Mouse (Mus musculus): ENCODE data around the gene Tigit. TPM values are rescaled to one million over a fixed set of nuclear protein-coding genes. Genes with fewer than 3 reads are reported as not detected.

Tigit gene
- polyA plus RNA-seq, 1 experiment from 2014 or later = not detected

DNA sequence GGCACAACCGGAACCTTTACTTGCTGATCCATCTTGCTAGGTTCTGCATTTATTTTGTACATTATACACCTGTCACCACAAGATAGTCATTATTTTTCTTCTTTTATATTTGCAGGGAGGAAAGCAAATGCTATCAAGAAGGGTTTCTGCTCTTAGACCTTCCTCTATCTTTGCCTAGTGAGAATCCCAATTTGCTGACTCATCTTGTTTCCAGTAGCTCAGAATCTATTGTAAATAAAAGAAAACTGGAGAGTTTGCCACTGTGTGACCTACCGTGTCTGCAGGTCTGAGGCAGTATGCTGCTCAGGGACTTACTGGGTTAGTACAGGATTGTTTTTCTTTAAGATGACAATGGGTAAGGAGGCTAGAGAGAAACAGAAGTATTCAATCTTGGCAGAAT lies 24.0 kb upstream of the Tigit start:
- WGBS (ENCODE audit: insufficient replicate concordance) = 55% methylated on average over 2 of the region's 2 CpGs
- Histone ChIP-seq H3K4me1 (ENCODE audit: control insufficient read depth, low read depth, low read length) (no peaks in the 10 kb centered on the region), H3K4me3 (ENCODE audit: low read depth, low read length) (no peak overlapping the region), H3K4me2 (ENCODE audit: low read depth, low read length) (no peak overlapping the region), H3K27me3 (ENCODE audit: control insufficient read depth, insufficient read depth, low read depth, low read length) (no peaks in the 10 kb centered on the region), H3K9ac (ENCODE audit: low read depth, low read length) (no peak overlapping the region), H3K27ac (ENCODE audit: low read length) (no peak overlapping the region), H3K36me3 (ENCODE audit: control insufficient read depth, insufficient read depth) (no peaks in the 10 kb centered on the region), H3K9me3 (replicated peaks; ENCODE audit: control insufficient read depth, low read length) (no peaks in the 10 kb centered on the region)
- no peak for ATAC-seq (ENCODE audit: low read depth)

DNA sequence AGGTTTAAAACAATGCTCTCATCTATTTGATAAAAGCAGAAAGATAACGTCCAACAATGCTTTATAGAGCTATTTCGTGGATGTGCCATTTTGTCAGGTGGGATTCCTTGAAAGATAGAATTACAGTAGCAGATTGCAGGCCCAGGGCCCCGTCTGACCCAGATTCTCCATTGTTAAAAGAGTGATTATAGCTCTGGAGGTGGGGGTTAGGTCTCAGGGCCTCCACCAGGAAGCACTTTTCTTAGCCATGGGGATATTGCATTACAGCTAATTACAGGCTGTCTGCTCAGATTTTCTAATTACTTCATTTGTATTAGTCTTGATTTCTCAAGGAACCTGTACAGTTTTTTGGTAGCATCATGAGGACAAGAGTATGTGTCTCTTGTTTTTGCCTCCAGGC lies 10.5 kb upstream of the Tigit start:
- 50% methylated on average over 3 of the region's 3 CpGs for WGBS (ENCODE audit: insufficient replicate concordance)

DNA sequence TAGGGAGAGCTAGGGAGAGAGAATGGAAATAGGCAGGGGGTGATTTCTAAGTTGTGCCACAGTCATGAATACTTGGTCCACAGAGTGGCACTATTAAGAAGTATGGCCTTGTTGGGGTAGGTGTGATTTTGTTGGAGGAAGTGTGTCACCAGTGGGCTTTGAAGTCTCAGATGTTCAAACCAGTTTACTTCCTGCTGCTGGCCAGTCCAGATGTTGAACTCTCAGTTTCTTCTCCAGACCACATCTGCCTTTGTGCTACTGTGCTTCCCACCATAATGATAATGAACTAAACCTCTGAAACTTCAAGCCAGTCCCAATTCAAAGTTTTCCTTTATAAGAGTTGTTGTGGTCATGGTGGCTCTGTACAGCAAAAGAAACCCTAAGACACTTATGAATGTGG lies 8.8 kb upstream of the Tigit start:
- H3K36me3 ChIP-seq (ENCODE audit: control insufficient read depth, insufficient read depth) = no peaks in the 10 kb centered on the region
- no peaks in the 10 kb centered on the region for H3K4me1 ChIP-seq (ENCODE audit: control insufficient read depth, low read depth, low read length)
- no peak overlapping the region for H3K4me2 ChIP-seq (ENCODE audit: low read depth, low read length)
- no peaks in the 10 kb centered on the region for H3K9me3 ChIP-seq (replicated peaks; ENCODE audit: control insufficient read depth, low read length)
- no peak for ATAC-seq (ENCODE audit: low read depth)
- H3K4me3 ChIP-seq (ENCODE audit: low read depth, low read length) = no peak overlapping the region
- no peak overlapping the region for H3K27ac ChIP-seq (ENCODE audit: low read length)
- no peak overlapping the region for H3K9ac ChIP-seq (ENCODE audit: low read depth, low read length)
- H3K27me3 ChIP-seq (ENCODE audit: control insufficient read depth, insufficient read depth, low read depth, low read length) = no peaks in the 10 kb centered on the region

More for the DNA sequence above, 10.5 kb upstream of the Tigit start:
- H3K9ac ChIP-seq (ENCODE audit: low read depth, low read length) = no peak overlapping the region
- no peak overlapping the region for H3K4me3 ChIP-seq (ENCODE audit: low read depth, low read length)
- no peaks in the 10 kb centered on the region for H3K9me3 ChIP-seq (replicated peaks; ENCODE audit: control insufficient read depth, low read length)
- H3K4me2 ChIP-seq (ENCODE audit: low read depth, low read length) = no peak overlapping the region
- no peaks in the 10 kb centered on the region for H3K4me1 ChIP-seq (ENCODE audit: control insufficient read depth, low read depth, low read length)
- no peaks in the 10 kb centered on the region for H3K27me3 ChIP-seq (ENCODE audit: control insufficient read depth, insufficient read depth, low read depth, low read length)
- H3K36me3 ChIP-seq (ENCODE audit: control insufficient read depth, insufficient read depth) = no peaks in the 10 kb centered on the region
- H3K27ac ChIP-seq (ENCODE audit: low read length) = no peak overlapping the region
- ATAC-seq (ENCODE audit: low read depth) = no peak

DNA sequence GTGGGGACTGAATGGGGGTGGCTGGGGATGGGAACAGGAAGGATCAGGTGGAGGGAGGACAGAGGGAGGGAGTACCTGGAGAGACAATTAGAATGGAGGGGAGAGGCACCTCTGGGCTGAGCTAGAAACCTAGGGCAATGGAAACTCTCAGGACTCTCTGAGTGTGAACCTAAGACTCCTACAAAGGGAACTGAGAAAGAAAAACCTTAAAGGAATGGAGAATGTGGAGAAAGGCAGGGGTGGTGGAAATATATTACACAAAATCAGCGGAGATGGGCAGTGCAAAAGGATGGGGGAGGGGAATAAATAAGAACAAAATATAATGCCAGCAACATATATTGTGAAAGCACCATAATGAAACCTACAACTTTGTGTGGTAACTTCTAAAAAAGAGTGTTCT lies 8.0 kb upstream of the Tigit start:
- Histone ChIP-seq H3K27me3 (ENCODE audit: control insufficient read depth, insufficient read depth, low read depth, low read length) (no peaks in the 10 kb centered on the region), H3K4me2 (ENCODE audit: low read depth, low read length) (no peak overlapping the region), H3K27ac (ENCODE audit: low read length) (no peak overlapping the region), H3K9me3 (replicated peaks; ENCODE audit: control insufficient read depth, low read length) (no peaks in the 10 kb centered on the region), H3K4me3 (ENCODE audit: low read depth, low read length) (no peak overlapping the region), H3K4me1 (ENCODE audit: control insufficient read depth, low read depth, low read length) (no peaks in the 10 kb centered on the region), H3K36me3 (ENCODE audit: control insufficient read depth, insufficient read depth) (no peaks in the 10 kb centered on the region), H3K9ac (ENCODE audit: low read depth, low read length) (no peak overlapping the region)
- 77% methylated on average over 1 of the region's 1 CpGs for WGBS (ENCODE audit: insufficient replicate concordance)
- ATAC-seq (ENCODE audit: low read depth) = no peak

DNA sequence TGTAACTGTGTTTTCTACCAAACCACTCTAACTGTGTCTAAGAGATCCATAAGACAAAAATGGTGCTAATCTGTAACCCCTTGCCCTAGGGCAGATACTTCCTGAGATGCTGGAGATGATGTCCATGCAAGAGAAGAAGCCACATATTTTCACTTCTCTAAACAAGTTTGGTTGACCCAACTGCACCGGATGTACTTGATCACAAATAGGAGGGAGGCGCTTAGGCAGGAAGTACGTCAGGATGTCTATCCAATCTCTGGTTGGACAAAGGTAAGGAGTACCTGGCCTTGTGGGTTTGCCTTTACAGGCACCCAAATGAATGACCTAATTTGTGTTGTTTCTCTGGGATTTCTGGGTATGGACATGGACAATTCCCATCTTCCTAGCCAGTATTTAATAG lies 4.3 kb upstream of the Tigit start:
- Histone ChIP-seq H3K4me1 (ENCODE audit: control insufficient read depth, low read depth, low read length) (no peaks in the 10 kb centered on the region), H3K27ac (ENCODE audit: low read length) (no peak overlapping the region), H3K36me3 (ENCODE audit: control insufficient read depth, insufficient read depth) (no peaks in the 10 kb centered on the region), H3K9me3 (replicated peaks; ENCODE audit: control insufficient read depth, low read length) (no peaks in the 10 kb centered on the region), H3K27me3 (ENCODE audit: control insufficient read depth, insufficient read depth, low read depth, low read length) (no peaks in the 10 kb centered on the region), H3K4me2 (ENCODE audit: low read depth, low read length) (no peak overlapping the region), H3K4me3 (ENCODE audit: low read depth, low read length) (no peak overlapping the region), H3K9ac (ENCODE audit: low read depth, low read length) (no peak overlapping the region)
- WGBS (ENCODE audit: insufficient replicate concordance) = 70% methylated on average over 3 of the region's 3 CpGs
- ATAC-seq (ENCODE audit: low read depth) = no peak

DNA sequence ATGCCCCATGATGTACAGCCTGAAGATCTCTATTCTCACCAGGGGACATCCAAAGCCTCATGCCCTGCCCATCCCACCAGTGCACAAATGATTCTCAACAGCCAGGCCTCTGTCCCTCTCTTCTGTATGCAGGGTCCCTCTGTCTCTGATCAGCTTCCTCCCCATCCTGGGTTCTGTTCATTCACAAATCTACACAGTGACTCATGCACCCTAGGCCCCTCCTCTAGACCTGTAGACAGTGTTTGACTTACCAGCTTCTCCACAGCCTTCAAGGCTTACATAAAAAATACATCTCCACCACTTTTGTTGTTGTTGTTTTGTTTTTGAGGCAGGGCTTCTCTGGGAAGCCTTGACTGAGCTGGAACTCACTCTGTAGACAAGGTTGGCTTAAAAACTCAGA lies 915 bp upstream of the Tigit start:
- ATAC-seq (ENCODE audit: low read depth) = no peak
- H3K9ac ChIP-seq (ENCODE audit: low read depth, low read length) = no peak overlapping the region
- H3K27ac ChIP-seq (ENCODE audit: low read length) = no peak overlapping the region
- no peaks in the 10 kb centered on the region for H3K4me1 ChIP-seq (ENCODE audit: control insufficient read depth, low read depth, low read length)
- no peak overlapping the region for H3K4me3 ChIP-seq (ENCODE audit: low read depth, low read length)
- no peaks in the 10 kb centered on the region for H3K36me3 ChIP-seq (ENCODE audit: control insufficient read depth, insufficient read depth)
- no peak overlapping the region for H3K4me2 ChIP-seq (ENCODE audit: low read depth, low read length)
- no peaks in the 10 kb centered on the region for H3K9me3 ChIP-seq (replicated peaks; ENCODE audit: control insufficient read depth, low read length)
- no peaks in the 10 kb centered on the region for H3K27me3 ChIP-seq (ENCODE audit: control insufficient read depth, insufficient read depth, low read depth, low read length)

DNA sequence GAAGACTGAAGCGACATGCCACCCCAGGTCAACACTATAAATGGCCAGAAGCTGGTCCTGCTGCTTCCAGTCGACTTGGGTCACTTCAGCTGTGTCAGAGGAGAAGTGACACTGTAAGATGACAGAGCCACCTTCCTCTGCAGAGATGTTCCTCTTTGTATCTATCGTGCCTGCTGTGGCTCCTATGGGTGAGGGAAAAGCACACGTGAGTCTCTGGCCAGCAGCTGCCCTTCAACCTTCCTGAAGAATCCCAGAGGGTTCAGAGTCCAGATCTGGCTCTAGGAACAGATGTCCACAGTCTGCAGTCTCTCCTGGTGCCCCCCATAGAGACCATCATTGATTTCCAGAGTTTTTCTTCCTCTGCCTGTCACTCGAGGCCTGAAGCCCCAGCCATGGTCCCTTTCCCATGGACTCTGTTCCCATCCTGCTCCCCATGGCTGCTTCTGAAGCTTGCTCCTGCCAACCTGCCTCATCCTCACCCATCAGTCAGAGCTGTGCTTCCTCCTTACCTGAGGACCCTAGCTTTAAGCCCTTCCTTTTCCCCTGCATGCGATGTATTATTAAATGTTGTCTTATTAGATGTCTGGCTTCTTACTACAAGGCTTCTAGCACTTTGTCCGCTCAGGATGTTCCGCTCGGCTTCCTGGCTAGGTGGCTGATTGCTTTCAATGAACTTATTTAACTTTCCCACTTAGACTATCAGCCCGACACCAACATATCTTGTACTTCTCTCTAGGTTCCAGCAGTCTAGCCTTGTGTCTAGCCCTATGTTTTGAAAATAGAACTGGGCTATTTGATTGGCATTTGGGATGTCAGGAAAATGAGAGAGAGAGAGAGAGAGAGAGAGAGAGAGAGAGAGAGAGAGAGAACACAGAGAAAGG lies 1.6 kb downstream of the Tigit start:
- no peak for ATAC-seq (ENCODE audit: low read depth)
- H3K4me3 ChIP-seq (ENCODE audit: low read depth, low read length) = no peak overlapping the region
- no peaks in the 10 kb centered on the region for H3K36me3 ChIP-seq (ENCODE audit: control insufficient read depth, insufficient read depth)
- 64% methylated on average over 10 of the region's 10 CpGs for WGBS (ENCODE audit: insufficient replicate concordance)
- H3K4me2 ChIP-seq (ENCODE audit: low read depth, low read length) = no peak overlapping the region
- H3K9ac ChIP-seq (ENCODE audit: low read depth, low read length) = no peak overlapping the region
- no peaks in the 10 kb centered on the region for H3K27me3 ChIP-seq (ENCODE audit: control insufficient read depth, insufficient read depth, low read depth, low read length)
- H3K9me3 ChIP-seq (replicated peaks; ENCODE audit: control insufficient read depth, low read length) = no peaks in the 10 kb centered on the region
- no peak overlapping the region for H3K27ac ChIP-seq (ENCODE audit: low read length)
- no peaks in the 10 kb centered on the region for H3K4me1 ChIP-seq (ENCODE audit: control insufficient read depth, low read depth, low read length)

DNA sequence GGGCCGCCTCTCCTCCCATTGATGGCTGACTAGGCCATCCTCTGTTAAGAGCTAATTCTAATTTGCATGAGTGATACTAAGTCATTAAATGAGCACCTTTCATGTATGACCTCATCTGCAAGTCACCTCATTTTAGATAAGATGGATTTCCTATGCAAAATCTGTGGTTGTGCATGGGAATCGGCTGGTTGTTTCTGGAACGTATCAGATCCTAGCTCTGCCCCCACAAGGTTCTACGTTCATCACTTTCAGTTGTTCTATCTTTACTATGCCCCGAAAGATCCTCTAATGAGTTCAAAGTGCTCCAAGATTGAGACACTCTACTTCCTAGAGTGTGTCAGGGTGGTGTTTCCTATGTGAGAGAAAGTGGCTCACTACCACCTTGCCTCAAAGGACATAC lies 2.4 kb downstream of the Tigit start:
- ATAC-seq (ENCODE audit: low read depth) = no peak
- Histone ChIP-seq H3K4me3 (ENCODE audit: low read depth, low read length) (no peak overlapping the region), H3K27me3 (ENCODE audit: control insufficient read depth, insufficient read depth, low read depth, low read length) (no peaks in the 10 kb centered on the region), H3K9ac (ENCODE audit: low read depth, low read length) (no peak overlapping the region), H3K36me3 (ENCODE audit: control insufficient read depth, insufficient read depth) (no peaks in the 10 kb centered on the region), H3K9me3 (replicated peaks; ENCODE audit: control insufficient read depth, low read length) (no peaks in the 10 kb centered on the region), H3K27ac (ENCODE audit: low read length) (no peak overlapping the region), H3K4me1 (ENCODE audit: control insufficient read depth, low read depth, low read length) (no peaks in the 10 kb centered on the region), H3K4me2 (ENCODE audit: low read depth, low read length) (no peak overlapping the region)
- WGBS (ENCODE audit: insufficient replicate concordance) = 76% methylated on average over 5 of the region's 5 CpGs

DNA sequence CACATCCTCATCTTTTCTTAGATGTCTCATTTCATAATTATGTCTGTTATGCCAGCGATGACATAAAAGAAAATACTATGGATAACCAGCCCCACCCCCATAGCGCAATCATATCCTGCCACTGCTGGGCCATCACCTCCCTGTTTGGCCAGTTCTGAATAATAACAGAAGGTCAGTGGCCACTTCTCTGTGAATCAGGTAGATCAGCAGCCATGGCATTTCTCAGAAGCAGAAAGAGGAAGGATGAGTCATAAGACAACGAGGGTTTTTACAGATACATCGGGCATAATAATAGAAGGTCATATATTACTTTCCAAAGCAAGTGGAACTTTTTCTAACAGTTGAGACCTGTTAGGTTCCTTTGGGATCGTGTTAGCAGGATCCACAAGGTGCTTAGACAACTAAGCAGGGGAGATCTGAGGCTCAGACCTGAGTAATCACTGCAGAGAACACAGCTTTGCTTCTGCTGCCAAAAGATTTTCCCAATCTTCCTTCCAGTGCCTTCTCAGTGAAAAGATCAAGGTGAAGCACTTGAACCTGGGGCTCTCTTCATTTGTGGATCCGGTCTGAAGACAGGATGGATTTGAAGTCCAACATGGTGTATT lies 8.7 kb downstream of the Tigit start:
- Histone ChIP-seq H3K9me3 (replicated peaks; ENCODE audit: control insufficient read depth, low read length) (no peaks in the 10 kb centered on the region), H3K4me1 (ENCODE audit: control insufficient read depth, low read depth, low read length) (no peaks in the 10 kb centered on the region), H3K27me3 (ENCODE audit: control insufficient read depth, insufficient read depth, low read depth, low read length) (no peaks in the 10 kb centered on the region), H3K4me3 (ENCODE audit: low read depth, low read length) (no peak overlapping the region), H3K9ac (ENCODE audit: low read depth, low read length) (no peak overlapping the region), H3K36me3 (ENCODE audit: control insufficient read depth, insufficient read depth) (no peaks in the 10 kb centered on the region), H3K27ac (ENCODE audit: low read length) (no peak overlapping the region), H3K4me2 (ENCODE audit: low read depth, low read length) (no peak overlapping the region)
- WGBS (ENCODE audit: insufficient replicate concordance) = 50% methylated on average over 6 of the region's 6 CpGs
- ATAC-seq (ENCODE audit: low read depth) = no peak

All from liver, embryonic 16.5 days (tissue).